In the genomic region with DNA sequence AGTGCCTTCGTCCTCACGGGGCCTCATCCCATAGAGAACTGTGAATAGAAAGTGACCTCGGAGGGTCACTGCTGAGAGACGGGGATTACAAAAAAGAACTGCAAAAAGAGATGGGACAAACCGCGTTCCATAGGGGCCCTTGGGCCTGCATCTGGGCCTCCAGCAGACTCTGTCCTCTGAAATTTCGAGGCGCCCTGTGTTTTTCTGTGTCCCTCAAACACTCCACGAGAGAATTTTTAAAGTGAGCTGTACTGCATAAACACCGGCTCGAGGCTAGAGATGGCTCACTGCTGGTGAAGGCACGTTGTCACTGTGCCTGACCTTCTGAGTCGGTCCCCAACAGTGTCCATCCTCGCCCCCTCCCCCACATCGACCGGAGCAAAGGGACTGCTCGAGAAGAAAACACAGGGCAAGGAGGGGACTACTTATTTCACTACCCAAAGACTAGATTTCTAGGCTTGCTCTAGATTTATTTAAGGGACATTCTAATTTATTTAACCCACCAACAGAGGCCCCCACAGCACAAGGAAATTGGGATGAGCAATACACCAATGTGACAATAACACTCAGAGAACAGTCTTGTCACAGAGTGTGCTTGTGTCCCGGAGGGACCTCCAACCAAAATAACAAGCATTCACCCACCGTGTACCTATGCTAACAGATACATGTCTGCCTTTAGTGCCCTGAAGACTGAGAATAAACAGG, we compare ENCODE assay signal across 8 mouse cellular contexts.
DNase-seq lines count a peak whose midpoint lies in the region; ATAC-seq and TF ChIP-seq lines count a peak whose summit lies in the region.

No protein-coding gene starts in this region.

- peak; percentile 19 for ATAC-seq in forebrain, embryonic 14.5 days
- peak; percentile 13 for ATAC-seq in hindbrain, embryonic 16.5 days
- ATAC-seq in midbrain, postnatal 0 days (ENCODE audit: low FRiP score): no peak

- TF ChIP-seq CTCF in cerebellum, adult 2 months (IDR thresholded peaks at IDR 0.05; ENCODE audit: borderline replicate concordance, insufficient read depth, low read depth, low read length): 0 out of 2 replicates have a peak, but pooled peaks have one; percentile 19
- TF ChIP-seq CTCF in midbrain, postnatal 0 days (IDR thresholded peaks at IDR 0.05): peak; percentile 60

- H3K9ac ChIP-seq in forebrain, embryonic 14.5 days (ENCODE audit: low read length): no peak overlapping the region
- peak overlapping the region; percentile 2; the same call in 1 of the 2 replicates for H3K9ac ChIP-seq in hindbrain, embryonic 16.5 days (ENCODE audit: low read depth, low read length)
- H3K9ac ChIP-seq in midbrain, postnatal 0 days (replicated peaks; ENCODE audit: low read length, poor library complexity, severe bottlenecking): 0 out of 2 replicates have a peak overlapping the region, but pooled peaks have one; percentile 29

- DNase-seq in cerebellum, adult 2 months: no peak
- DNase-seq in cerebellum, adult 8-10 months: no peak
- peak; percentile 18 for DNase-seq in CD4-positive helper T cell, adult 2 months (ENCODE audit: low read depth, low spot score)
- DNase-seq in forebrain, embryonic 14.5 days (ENCODE audit: low spot score): peak; percentile 57
- peak; percentile 44 for DNase-seq in midbrain, postnatal 0 days (ENCODE audit: low spot score)
- no peak for DNase-seq in c-Kit-positive CD71-positive TER-119-positive erythroid progenitor cells, embryonic 14.5 days (ENCODE audit: low spot score)
- no peak for DNase-seq in testis, postnatal 14 days (ENCODE audit: low spot score)

- no peaks in the 10 kb centered on the region for H3K36me3 ChIP-seq in forebrain, embryonic 14.5 days (ENCODE audit: control insufficient read depth, insufficient read depth, low read length)
- H3K36me3 ChIP-seq in hindbrain, embryonic 16.5 days (ENCODE audit: control insufficient read depth, insufficient read depth, low read length): no peaks in the 10 kb centered on the region
- no peaks in the 10 kb centered on the region for H3K36me3 ChIP-seq in midbrain, postnatal 0 days (ENCODE audit: insufficient read depth, low read length)

- WGBS in cerebellum, adult 2 months: 16% methylated on average over 19 of the region's 19 CpGs
- WGBS in forebrain, embryonic 14.5 days: 15% methylated on average over 19 of the region's 19 CpGs
- 8% methylated on average over 19 of the region's 19 CpGs for WGBS in hindbrain, embryonic 16.5 days
- WGBS in midbrain, postnatal 0 days: 13% methylated on average over 19 of the region's 19 CpGs

- TF ChIP-seq POLR2A in cerebellum, adult 2 months (IDR thresholded peaks at IDR 0.05; ENCODE audit: borderline replicate concordance, insufficient read depth, low read length): no peak

- H3K9me3 ChIP-seq in forebrain, embryonic 14.5 days (replicated peaks; ENCODE audit: control insufficient read depth, low read length): no peaks in the 10 kb centered on the region
- no peaks in the 10 kb centered on the region for H3K9me3 ChIP-seq in hindbrain, embryonic 16.5 days (ENCODE audit: control insufficient read depth, low read length)
- no peaks in the 10 kb centered on the region for H3K9me3 ChIP-seq in midbrain, postnatal 0 days (ENCODE audit: low read length)

- 0 out of 2 replicates have a peak overlapping the region, but pooled peaks have one; percentile 14 for H3K4me2 ChIP-seq in forebrain, embryonic 14.5 days (ENCODE audit: low read length)
- peak overlapping the region; percentile 33 for H3K4me2 ChIP-seq in hindbrain, embryonic 16.5 days (ENCODE audit: low read length)
- H3K4me2 ChIP-seq in midbrain, postnatal 0 days (ENCODE audit: low read depth, low read length, poor library complexity, severe bottlenecking): peak overlapping the region; percentile 15; the same call in 1 of the 2 replicates

- peaks cover 46% of the 10 kb centered on the region for H3K4me1 ChIP-seq in cerebellum, adult 2 months (ENCODE audit: control insufficient read depth, insufficient read depth, low read length)
- H3K4me1 ChIP-seq in forebrain, embryonic 14.5 days (ENCODE audit: control insufficient read depth, insufficient read depth, low read length): peaks cover 18% of the 10 kb centered on the region
- H3K4me1 ChIP-seq in hindbrain, embryonic 16.5 days (ENCODE audit: control insufficient read depth, insufficient read depth, low read depth, low read length): peaks cover 24% of the 10 kb centered on the region
- H3K4me1 ChIP-seq in midbrain, postnatal 0 days (ENCODE audit: insufficient read depth, low read length): peaks cover 15% of the 10 kb centered on the region

- H3K27me3 ChIP-seq in cerebellum, adult 2 months (ENCODE audit: control insufficient read depth, insufficient read depth, low read length): no peaks in the 10 kb centered on the region
- H3K27me3 ChIP-seq in forebrain, embryonic 14.5 days (replicated peaks; ENCODE audit: control insufficient read depth, insufficient read depth, low read length): no peaks in the 10 kb centered on the region
- H3K27me3 ChIP-seq in hindbrain, embryonic 16.5 days (replicated peaks; ENCODE audit: control insufficient read depth, insufficient read depth, low read length): no peaks in the 10 kb centered on the region
- H3K27me3 ChIP-seq in midbrain, postnatal 0 days (ENCODE audit: insufficient read depth, low read length): no peaks in the 10 kb centered on the region

- no peak overlapping the region for H3K27ac ChIP-seq in cerebellum, adult 2 months (ENCODE audit: insufficient read depth, low read length)
- H3K27ac ChIP-seq in forebrain, embryonic 14.5 days (ENCODE audit: low read depth, low read length): no peak overlapping the region
- 0 out of 2 replicates have a peak overlapping the region, but pooled peaks have one; percentile 23 for H3K27ac ChIP-seq in hindbrain, embryonic 16.5 days (ENCODE audit: low read depth, low read length)
- H3K27ac ChIP-seq in midbrain, postnatal 0 days (ENCODE audit: low read depth, low read length): no peak overlapping the region

- H3K4me3 ChIP-seq in cerebellum, adult 2 months (replicated peaks; ENCODE audit: insufficient read depth, low read depth, low read length): peak overlapping the region; percentile 6
- H3K4me3 ChIP-seq in forebrain, embryonic 14.5 days (ENCODE audit: low read depth, low read length): no peak overlapping the region
- H3K4me3 ChIP-seq in hindbrain, embryonic 16.5 days (ENCODE audit: low read length): no peak overlapping the region
- H3K4me3 ChIP-seq in midbrain, postnatal 0 days (ENCODE audit: low read depth, low read length): no peak overlapping the region

Comparison
In these comparisons a context has a peak if more than half of its experiments do, and no peak if none do; other contexts are left out.
1. DNase-seq: peak in CD4-positive helper T cell, adult 2 months (single experiment), forebrain, embryonic 14.5 days (single experiment) and midbrain, postnatal 0 days (single experiment); none in cerebellum, adult 2 months (0 of 2), cerebellum, adult 8-10 months (single experiment), c-Kit-positive CD71-positive TER-119-positive erythroid progenitor cells, embryonic 14.5 days (single experiment) and testis, postnatal 14 days (single experiment).
2. Peak in every context shown above with its lines, with median percentiles within 50 percentile points of each other: H3K4me2 ChIP-seq.